Mouse (Mus musculus) CD4-positive helper T cell, adult 2 months (primary cell): ENCODE results near the gene Uts2b.
"Not testable (repeated sequence)": the region's sequence is repeated elsewhere in the genome, so short reads cannot be mapped to it uniquely, and the experiment has no call there.

Experiments used
- DNase-seq: peaks from one replicate; pipeline ENCODE4 v3.0.0-alpha.2; 2012; ENCODE audit warnings: low read depth, missing footprints, low spot score

Uts2b gene

DNA sequence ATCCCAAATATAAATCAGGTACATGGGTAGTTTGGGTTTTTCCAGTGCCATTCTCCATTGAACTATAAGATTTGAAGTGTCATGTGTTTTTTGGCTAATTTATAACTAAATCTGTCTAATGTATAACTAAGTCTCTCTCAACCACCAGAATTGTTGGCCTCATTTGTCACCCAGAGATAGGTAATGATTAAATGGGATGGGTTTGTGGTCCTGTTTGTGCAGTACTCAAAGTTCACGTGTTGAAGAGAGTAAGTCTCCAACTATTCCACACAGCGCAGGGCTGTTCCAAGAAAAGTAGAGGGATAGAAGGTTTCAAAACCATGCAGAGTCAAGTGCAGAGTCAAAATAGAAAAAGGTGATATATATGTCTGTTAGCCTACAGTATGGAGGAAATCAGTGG is 5.3 kb upstream of the Uts2b start:
- DNase-seq: no peak

DNA sequence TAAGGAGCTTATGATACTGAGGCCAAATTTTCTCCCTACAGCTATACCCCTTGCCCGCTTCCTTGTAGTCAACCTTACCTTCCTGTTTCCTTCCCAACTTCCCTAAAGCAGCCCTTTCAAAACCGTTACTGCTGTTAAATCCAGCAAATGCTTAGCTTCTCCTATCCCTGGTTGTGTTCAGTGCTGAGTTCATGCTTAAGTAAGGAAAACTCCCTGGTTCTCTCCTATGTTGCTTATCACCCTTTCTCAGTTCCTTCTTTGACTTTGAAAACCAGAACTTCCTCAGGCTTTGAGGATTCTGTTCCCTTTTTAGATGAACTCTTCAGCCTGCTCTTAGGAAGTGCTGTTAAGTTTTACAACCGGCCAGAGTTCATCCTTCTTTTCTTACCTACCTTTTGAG is 4.1 kb upstream of the Uts2b start:
- DNase-seq: no peak

DNA sequence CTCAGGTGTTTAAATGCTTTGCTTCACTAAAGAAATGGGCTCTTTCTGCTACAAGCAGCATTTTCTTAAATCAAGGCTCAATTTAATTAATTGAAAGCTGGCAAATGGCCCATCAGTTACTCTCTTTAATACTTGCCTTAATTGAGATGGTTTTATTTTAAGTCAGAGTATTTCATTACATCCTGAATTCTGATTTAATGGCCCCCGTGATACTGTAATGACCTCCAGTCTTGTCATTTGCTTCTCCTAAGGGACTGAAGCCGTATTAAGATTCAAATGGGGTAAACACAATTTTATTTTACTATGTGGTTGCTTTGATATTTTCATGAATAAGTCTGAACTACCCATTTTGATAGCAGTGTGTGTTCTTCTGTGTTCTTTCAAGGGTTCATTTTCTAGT is 661 bp upstream of the Uts2b start:
- DNase-seq: no peak

DNA sequence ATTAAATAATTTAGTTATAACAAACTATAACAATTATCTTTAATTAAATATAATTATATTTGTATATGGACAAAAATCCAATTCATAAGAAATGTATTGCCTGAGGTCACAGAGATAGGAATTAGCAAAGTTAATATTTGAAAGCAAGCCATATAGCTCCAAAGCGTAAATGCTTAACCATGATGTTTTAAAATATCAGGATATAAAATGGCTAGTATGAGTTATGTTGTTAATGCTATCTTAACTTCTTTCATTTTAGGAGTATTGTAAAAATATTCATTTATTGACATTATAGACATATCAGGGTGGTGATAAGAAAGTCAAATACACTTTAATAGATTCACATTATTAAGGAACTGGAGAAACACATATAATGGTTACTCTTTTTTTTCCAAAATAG is 10.0 kb downstream of the Uts2b start:
- no peak for DNase-seq

DNA sequence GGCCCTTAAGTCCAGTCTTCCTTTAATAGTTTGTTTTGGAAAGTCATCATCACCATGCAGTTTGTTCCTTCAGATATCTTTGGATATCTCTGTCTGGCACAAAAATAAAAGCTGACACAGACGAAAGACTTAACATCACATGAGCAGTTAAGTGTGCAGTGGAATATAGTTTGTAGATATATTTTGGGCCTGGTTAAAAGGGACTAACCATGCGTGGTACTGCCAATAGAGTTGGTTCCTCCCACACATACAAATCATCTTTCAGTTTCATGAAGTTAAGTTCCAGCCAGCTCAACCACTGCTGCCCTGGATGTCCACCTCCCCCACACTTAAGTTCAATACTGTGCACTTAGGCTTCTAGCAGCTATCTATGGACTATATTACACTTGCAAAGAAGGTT is 15.6 kb downstream of the Uts2b start:
- DNase-seq: no peak

DNA sequence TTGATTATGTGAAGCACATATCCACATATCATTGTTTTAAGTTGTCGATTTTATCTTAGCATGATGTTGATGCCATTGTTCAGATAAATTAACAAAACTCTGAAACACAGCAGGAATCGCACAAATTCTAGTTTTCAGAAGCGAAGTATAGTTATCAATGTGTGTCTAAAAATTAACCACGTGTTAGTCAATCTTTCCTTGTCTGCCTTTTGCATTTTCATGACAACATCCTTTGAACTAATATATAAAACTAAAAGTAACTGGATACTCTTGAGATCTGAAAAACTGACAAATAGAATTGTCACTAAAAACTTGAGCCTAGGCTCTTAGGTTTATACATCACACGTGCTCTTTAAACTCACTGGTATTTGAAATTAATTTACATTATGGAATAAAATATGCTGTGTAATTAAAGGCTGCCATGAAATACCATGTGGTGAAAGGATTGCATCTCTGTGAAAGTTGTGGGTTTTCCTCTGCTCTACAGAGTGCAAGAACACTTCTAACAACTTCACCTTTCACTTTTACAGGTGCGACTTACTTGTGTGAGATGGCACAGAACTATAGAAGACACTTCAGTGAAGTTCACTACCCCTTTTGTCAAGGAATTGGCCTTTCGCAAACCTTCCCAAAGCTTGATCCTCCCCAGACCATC is 20.0 kb downstream of the Uts2b start:
- no peak for DNase-seq

DNA sequence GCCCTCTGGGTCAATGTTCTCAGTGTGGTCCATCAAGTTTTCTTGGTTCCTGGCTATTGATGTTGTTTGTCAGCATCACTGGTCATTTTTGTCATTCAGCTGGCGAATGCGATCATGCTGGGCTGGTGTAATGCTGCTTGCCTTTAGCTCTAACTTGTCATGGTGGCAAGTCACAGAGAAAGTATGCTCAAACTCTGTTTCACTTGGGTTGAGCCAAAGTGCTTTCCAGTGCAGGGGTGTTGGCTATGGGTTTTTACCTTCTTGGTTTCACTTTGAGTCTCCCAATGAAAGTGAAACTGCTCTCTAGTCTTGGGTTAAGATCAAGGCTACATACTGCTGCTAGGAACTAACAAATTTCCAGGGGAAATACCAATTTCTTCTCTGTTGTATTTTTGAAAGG is 20.8 kb downstream of the Uts2b start:
- DNase-seq: peak; percentile 75

DNA sequence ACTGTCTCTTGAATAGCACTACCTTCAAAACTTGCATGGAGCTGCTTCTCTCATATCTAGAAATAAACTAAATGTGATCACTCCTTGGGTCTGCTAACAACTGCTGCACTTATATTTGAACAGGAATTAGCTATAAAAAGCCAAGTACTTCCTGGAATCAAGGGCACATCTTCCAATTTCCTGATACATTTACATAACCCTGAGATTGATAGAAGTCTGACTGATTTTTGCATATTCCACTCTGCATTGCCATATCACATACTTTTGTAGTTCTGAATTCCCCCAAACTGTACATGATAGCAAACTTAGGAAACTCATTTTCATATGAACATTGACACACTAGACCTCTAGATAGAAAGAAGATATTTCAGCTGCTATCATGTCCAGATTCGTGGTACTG is 21.7 kb downstream of the Uts2b start:
- no peak for DNase-seq

DNA sequence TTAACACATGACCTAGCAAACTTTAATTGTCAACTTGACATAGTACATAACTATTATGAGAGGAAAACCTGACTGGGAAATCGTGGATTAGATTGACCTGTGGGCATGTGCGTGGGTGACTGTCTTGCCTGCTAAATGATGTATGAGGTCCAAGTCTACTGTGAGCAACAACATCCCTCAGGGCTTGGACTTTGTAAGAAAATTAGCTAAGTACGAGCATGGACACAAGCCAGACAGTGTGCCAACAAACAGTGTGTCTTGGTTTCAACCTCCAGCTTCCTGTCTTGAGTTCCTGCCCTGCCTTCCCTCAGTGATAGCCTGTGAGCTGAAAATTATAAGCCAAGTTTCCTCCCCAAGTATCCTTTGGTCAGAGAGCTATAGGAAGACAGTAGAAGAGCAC is 22.5 kb downstream of the Uts2b start:
- DNase-seq: no peak

DNA sequence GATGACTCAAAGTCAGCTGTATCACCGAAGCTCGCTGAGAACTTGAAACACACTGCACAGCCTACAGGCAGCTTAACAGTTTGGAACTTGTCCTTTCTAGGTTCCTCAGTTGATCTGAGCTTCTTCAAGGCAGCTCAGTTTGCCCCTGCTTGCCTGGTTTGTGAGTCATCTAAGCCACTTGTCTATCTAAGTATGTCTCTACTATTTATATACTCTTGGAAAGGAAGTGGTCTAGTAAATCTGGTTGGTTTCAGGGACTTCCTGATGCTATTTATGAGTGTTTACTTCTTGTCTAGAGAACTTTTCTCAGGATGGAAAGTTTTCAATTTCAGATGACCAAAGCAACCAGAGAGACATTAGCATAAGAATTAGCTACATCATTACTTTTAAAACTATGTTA is 43.6 kb downstream of the Uts2b start:
- DNase-seq: no peak

DNA sequence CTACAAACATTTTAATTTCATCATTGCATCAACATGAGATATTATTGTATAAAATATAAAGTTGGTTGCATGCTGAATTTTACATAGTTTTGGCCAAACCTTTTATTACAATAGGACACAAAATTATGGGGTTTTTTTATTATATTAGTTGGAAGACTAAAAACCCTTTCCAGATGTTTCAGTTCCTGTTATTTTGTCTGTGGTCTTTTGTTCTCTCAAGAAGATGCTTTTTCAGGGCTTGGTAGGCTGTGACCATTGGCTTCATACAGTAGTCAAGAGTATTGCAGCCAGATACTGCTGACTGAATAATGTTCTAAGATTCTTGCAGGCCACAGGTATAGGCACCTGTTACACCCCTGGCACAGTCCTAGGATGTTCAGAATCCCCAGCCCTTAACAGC is 48.0 kb downstream of the Uts2b start:
- DNase-seq: no peak

DNA sequence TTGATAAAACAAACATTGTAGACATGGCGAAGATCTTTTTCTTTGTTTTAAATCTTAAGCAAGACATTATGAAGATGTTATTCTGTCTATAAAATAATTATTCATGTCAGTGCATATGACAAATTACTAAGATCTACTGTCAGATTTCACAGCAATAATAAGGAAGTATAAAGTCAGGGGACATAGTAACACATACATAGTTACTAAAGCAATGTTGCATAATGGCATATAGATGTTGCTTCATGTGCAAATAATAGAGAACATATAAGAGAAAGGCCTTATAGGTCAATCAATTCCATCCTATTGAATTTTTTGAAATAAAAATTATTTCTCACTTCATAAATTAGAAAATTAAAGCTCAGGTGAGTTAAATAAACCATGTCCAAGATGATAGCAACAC is 50.9 kb downstream of the Uts2b start:
- no peak for DNase-seq

DNA sequence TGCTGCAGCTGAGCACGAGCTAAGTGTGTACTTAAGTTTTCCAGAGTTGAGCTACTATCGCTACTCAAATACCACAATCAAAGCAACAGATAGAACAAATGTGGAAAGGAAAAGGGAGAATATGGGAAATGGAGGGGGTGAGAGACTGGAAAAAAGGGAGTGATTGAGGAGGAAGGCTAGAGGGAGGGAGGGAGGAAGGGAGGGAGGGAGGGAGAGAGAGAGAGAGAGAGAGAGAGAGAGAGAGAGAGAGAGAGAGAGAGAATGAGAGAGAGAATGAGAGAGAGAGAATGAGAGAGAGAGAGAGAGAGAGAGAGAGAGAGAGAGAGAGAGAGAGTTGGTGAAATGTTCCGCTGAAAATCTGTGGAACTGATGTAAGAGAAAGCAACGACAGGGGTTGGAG is 62.9 kb downstream of the Uts2b start, which contains the start of gene Ostn:
TSS of gene Ostn (plus strand) at position 301 of the 400 bp plus-strand sequence.
- DNase-seq: not testable (repeated sequence)
